Mouse (Mus musculus) limb, embryonic 15.5 days (tissue): ENCODE data around the gene Neurl4. TPM values are rescaled to one million over a fixed set of nuclear protein-coding genes. Genes with fewer than 3 reads are reported as not detected.
"Not testable (repeated sequence)": the region's sequence is repeated elsewhere in the genome, so short reads cannot be mapped to it uniquely, and the experiment has no call there.

Experiments used
- ATAC-seq: fragments of 200-750 bp; cut with Nextera tagmentation; 2 replicates; pipeline ENCODE4 v1.8.0; 2017; ENCODE audit warnings: low read depth, moderate TSS enrichment; ENCODE audit not compliant: insufficient number of reproducible peaks, low FRiP score, low TSS enrichment
- H3K27ac ChIP-seq: fragments of 300-500 bp; sonication (generic); 2 replicates; pipeline ENCODE4 v1.5.1; 2015; ENCODE audit warnings: moderate library complexity, mild to moderate bottlenecking, inconsistent platforms
- H3K27me3 ChIP-seq: fragments of 300-500 bp; sonication (generic); 2 replicates; pipeline ENCODE4 v1.6.1; 2015; ENCODE audit warnings: inconsistent platforms
- H3K36me3 ChIP-seq: fragments of 300-500 bp; sonication (generic); 2 replicates; pipeline ENCODE4 v1.6.1; 2015; ENCODE audit warnings: inconsistent platforms
- H3K4me1 ChIP-seq: fragments of 300-500 bp; sonication (generic); 2 replicates; pipeline ENCODE4 v1.6.1; 2015; ENCODE audit warnings: inconsistent platforms
- H3K4me2 ChIP-seq: fragments of 300-500 bp; sonication (generic); 2 replicates; pipeline ENCODE4 v1.6.1; 2015; ENCODE audit warnings: mild to moderate bottlenecking, inconsistent platforms
- H3K4me3 ChIP-seq: fragments of 300-500 bp; sonication (generic); 2 replicates; pipeline ENCODE4 v1.5.1; 2015; ENCODE audit warnings: mild to moderate bottlenecking, inconsistent platforms
- H3K9ac ChIP-seq: fragments of 300-500 bp; sonication (generic); 2 replicates; pipeline ENCODE4 v1.6.1; 2015; ENCODE audit warnings: inconsistent platforms
- H3K9me3 ChIP-seq: fragments of 300-500 bp; sonication (generic); 2 replicates; pipeline ENCODE4 v1.6.1; 2016; ENCODE audit warnings: inconsistent platforms
- WGBS: fragments of 180-500 bp; shearing (Covaris S2); methylation state at CpG from one replicate; pipeline ENCODE4 v1.1.7; 2015; 5-methylcytosine and 5-hydroxymethylcytosine counted together
- polyA plus RNA-seq: library from polyadenylated mRNA; unstranded; fragments of >200 nt; fragmentation: Nextera tagmentation; extraction: Ambion mirVana; gene quantifications from 2 replicates; pipeline ENCODE4 v1.2.1, GENCODE M21; 2015

The Neurl4 gene
- polyA plus RNA-seq, 1 experiment from 2014 or later: 7.3 TPM

GRCm38 (mm10) chr11:69929712-69930111 lies 28.8 kb downstream of the Neurl4 start:
- no peak for ATAC-seq
- Histone ChIP-seq H3K4me1 (peaks cover 8% of the 10 kb centered on the region; the same call in 1 of the 2 replicates), H3K36me3 (no peaks in the 10 kb centered on the region), H3K9ac (no peak overlapping the region), H3K27ac (no peak overlapping the region), H3K27me3 (no peaks in the 10 kb centered on the region; the same call in 1 of the 2 replicates), H3K4me3 (no peak overlapping the region), H3K4me2 (no peak overlapping the region), H3K9me3 (no peaks in the 10 kb centered on the region)
- WGBS: 82% methylated on average over 4 of the region's 4 CpGs

GRCm38 (mm10) chr11:69930176-69930575 lies 29.3 kb downstream of the Neurl4 start:
- not testable (repeated sequence) for H3K27me3 ChIP-seq, ATAC-seq, H3K9me3 ChIP-seq, H3K9ac ChIP-seq, H3K36me3 ChIP-seq, H3K4me3 ChIP-seq, H3K27ac ChIP-seq, H3K4me2 ChIP-seq
- WGBS: 84% methylated on average over 8 of the region's 8 CpGs
- peaks cover 11% of the 10 kb centered on the region for H3K4me1 ChIP-seq

- no peaks in the 10 kb centered on the region for H3K36me3 ChIP-seq
- ATAC-seq: no peak
- no peak overlapping the region for H3K27ac ChIP-seq
- H3K9ac ChIP-seq: no peak overlapping the region
- H3K4me2 ChIP-seq: no peak overlapping the region
- H3K4me1 ChIP-seq: peaks cover 17% of the 10 kb centered on the region
- peaks cover 5% of the 10 kb centered on the region; the same call in 1 of the 2 replicates for H3K27me3 ChIP-seq
- no peak overlapping the region for H3K4me3 ChIP-seq
- WGBS: 62% methylated on average over 3 of the region's 3 CpGs
- no peaks in the 10 kb centered on the region for H3K9me3 ChIP-seq
Measured at GRCm38 (mm10) chr11:69930967-69931537, 30.2 kb downstream of the Neurl4 start.

GRCm38 (mm10) chr11:69931769-69932168 lies 30.9 kb downstream of the Neurl4 start:
- Histone ChIP-seq H3K27ac (no peak overlapping the region), H3K4me3 (no peak overlapping the region), H3K4me2 (no peak overlapping the region), H3K9me3 (no peaks in the 10 kb centered on the region), H3K27me3 (peaks cover 7% of the 10 kb centered on the region; the same call in 1 of the 2 replicates), H3K4me1 (peaks cover 24% of the 10 kb centered on the region), H3K9ac (no peak overlapping the region), H3K36me3 (no peaks in the 10 kb centered on the region)
- no peak for ATAC-seq
- 65% methylated on average over 8 of the region's 8 CpGs for WGBS

- no peak overlapping the region for H3K4me2 ChIP-seq
- H3K27me3 ChIP-seq: peaks cover 7% of the 10 kb centered on the region; the same call in 1 of the 2 replicates
- ATAC-seq: no peak
- no peak overlapping the region for H3K4me3 ChIP-seq
- no peaks in the 10 kb centered on the region for H3K9me3 ChIP-seq
- peaks cover 29% of the 10 kb centered on the region for H3K4me1 ChIP-seq
- H3K9ac ChIP-seq: no peak overlapping the region
- no peaks in the 10 kb centered on the region for H3K36me3 ChIP-seq
- H3K27ac ChIP-seq: no peak overlapping the region
- WGBS: 37% methylated on average over 3 of the region's 3 CpGs
Measured at GRCm38 (mm10) chr11:69932254-69932653, 31.4 kb downstream of the Neurl4 start.

GRCm38 (mm10) chr11:69933066-69933465 lies 32.2 kb downstream of the Neurl4 start:
- Histone ChIP-seq H3K4me3 (no peak overlapping the region), H3K4me1 (peaks cover 37% of the 10 kb centered on the region), H3K9ac (no peak overlapping the region), H3K9me3 (no peaks in the 10 kb centered on the region), H3K4me2 (no peak overlapping the region), H3K36me3 (no peaks in the 10 kb centered on the region), H3K27ac (no peak overlapping the region), H3K27me3 (peaks cover 7% of the 10 kb centered on the region; the same call in 1 of the 2 replicates)
- no peak for ATAC-seq
- WGBS: 70% methylated on average over 4 of the region's 4 CpGs

GRCm38 (mm10) chr11:69934169-69934568 lies 33.3 kb downstream of the Neurl4 start:
- no peak overlapping the region for H3K9ac ChIP-seq
- no peaks in the 10 kb centered on the region for H3K9me3 ChIP-seq
- peaks cover 10% of the 10 kb centered on the region; the same call in 1 of the 2 replicates for H3K27me3 ChIP-seq
- H3K4me1 ChIP-seq: peaks cover 46% of the 10 kb centered on the region
- WGBS: under 1% methylated on average over 18 of the region's 18 CpGs
- H3K36me3 ChIP-seq: no peaks in the 10 kb centered on the region
- H3K4me3 ChIP-seq: peak overlapping the region; percentile 54; the same call in 1 of the 2 replicates
- H3K4me2 ChIP-seq: peak overlapping the region; percentile 45
- ATAC-seq: no peak
- no peak overlapping the region for H3K27ac ChIP-seq

GRCm38 (mm10) chr11:69934681-69935080 lies 33.8 kb downstream of the Neurl4 start:
- H3K36me3 ChIP-seq: no peaks in the 10 kb centered on the region
- no peak overlapping the region for H3K27ac ChIP-seq
- no peak overlapping the region for H3K9ac ChIP-seq
- peak overlapping the region; percentile 99 for H3K4me2 ChIP-seq
- H3K4me3 ChIP-seq: peak overlapping the region; percentile 54; the same call in 1 of the 2 replicates
- 15% methylated on average over 6 of the region's 6 CpGs for WGBS
- H3K27me3 ChIP-seq: peaks cover 10% of the 10 kb centered on the region; the same call in 1 of the 2 replicates
- peaks cover 48% of the 10 kb centered on the region for H3K4me1 ChIP-seq
- ATAC-seq: no peak
- H3K9me3 ChIP-seq: no peaks in the 10 kb centered on the region

GRCm38 (mm10) chr11:69935137-69935879 lies 34.4 kb downstream of the Neurl4 start, which contains the start of gene Ybx2:
TSS of gene Ybx2 (plus strand) at chr11:69935796.
- Histone ChIP-seq H3K4me3 (peak within 1 kb of the TSS; percentile 54), H3K9me3 (no peaks in the 10 kb centered on the region), H3K27ac (0 out of 2 replicates have a peak within 1 kb of the TSS, but pooled peaks have one; percentile 11), H3K36me3 (no peaks in the 10 kb centered on the region), H3K4me2 (peak within 1 kb of the TSS; percentile 99), H3K27me3 (peaks cover 10% of the 10 kb centered on the region; the same call in 1 of the 2 replicates), H3K9ac (peak within 1 kb of the TSS; percentile 37), H3K4me1 (peaks cover 48% of the 10 kb centered on the region)
- WGBS: 2% methylated on average over 40 of the region's 62 CpGs
- peak; percentile 90 for ATAC-seq

GRCm38 (mm10) chr11:69936156-69936555 lies 35.3 kb downstream of the Neurl4 start:
- no peak for ATAC-seq
- WGBS: under 1% methylated on average over 30 of the region's 30 CpGs
- Histone ChIP-seq H3K27ac (no peak overlapping the region), H3K4me2 (peak overlapping the region; percentile 99), H3K27me3 (peaks cover 10% of the 10 kb centered on the region; the same call in 1 of the 2 replicates), H3K4me3 (peak overlapping the region; percentile 54), H3K9ac (peak overlapping the region; percentile 37), H3K36me3 (no peaks in the 10 kb centered on the region), H3K4me1 (peaks cover 48% of the 10 kb centered on the region), H3K9me3 (no peaks in the 10 kb centered on the region)

- Histone ChIP-seq H3K27me3 (peaks cover 10% of the 10 kb centered on the region; the same call in 1 of the 2 replicates), H3K4me2 (peak overlapping the region; percentile 99), H3K27ac (no peak overlapping the region), H3K4me1 (peaks cover 48% of the 10 kb centered on the region), H3K9me3 (no peaks in the 10 kb centered on the region), H3K9ac (no peak overlapping the region), H3K4me3 (peak overlapping the region; percentile 54), H3K36me3 (no peaks in the 10 kb centered on the region)
- 36% methylated on average over 9 of the region's 9 CpGs for WGBS
- ATAC-seq: no peak
Measured at GRCm38 (mm10) chr11:69936714-69937347, 36.0 kb downstream of the Neurl4 start.
